Mouse (Mus musculus) heart, postnatal 36 days (tissue): ENCODE measurements at regions not wholly inside any gene's neighbourhood (a gene's known extent, or its start where the extent isn't known, plus 50 kb on each side); places are given as distances from the start of the nearest gene placed in this dataset.

ENCODE experiments used
- DNase-seq, 2 experiments: peaks; one replicate each; pipeline ENCODE4 v3.0.0; 2021 to 2022
- intact Hi-C: fragments of 180-260 bp; cut with DNase I; formaldehyde crosslinking; loops from one replicate; pipeline ENCODE4 v1.15.1; 2025

GRCm38 (mm10) chr5:149338016-149338696 is 73.4 kb upstream of the Medag start:
- intact Hi-C loops, result loop anchor here (5.0 kb wide), 4 partner anchors 66 to 286 kb away; partner anchors contain the start of gene Wdr95
- no peak for DNase-seq

GRCm38 (mm10) chr5:149338697-149339078 is 72.9 kb upstream of the Medag start:
- no peak for DNase-seq
- intact Hi-C loops, result loop anchor here (5.0 kb wide), 4 partner anchors 66 to 286 kb away; partner anchors contain the start of gene Wdr95

- intact Hi-C loops, result no loop called here
- DNase-seq, result no peak
These were observed 71.2 kb upstream of the Medag start for GRCm38 (mm10) chr5:149340361-149340760.

GRCm38 (mm10) chr5:149341461-149341860 is 70.1 kb upstream of the Medag start:
- intact Hi-C loops, result no loop called here
- DNase-seq, result no peak

- intact Hi-C loops, result no loop called here
- DNase-seq, result no peak
These were observed 67.7 kb upstream of the Medag start for GRCm38 (mm10) chr5:149343610-149344527.

- intact Hi-C loops, result no loop called here
These were observed 67.1 kb upstream of the Medag start for GRCm38 (mm10) chr5:149344528-149344855.

GRCm38 (mm10) chr5:149345161-149345560 is 66.4 kb upstream of the Medag start:
- DNase-seq, result no peak
- intact Hi-C loops, result no loop called here

More at GRCm38 (mm10) chr5:149344528-149344855, 67.1 kb upstream of the Medag start:
- DNase-seq, result no peak

- DNase-seq, result no peak
- intact Hi-C loops, result no loop called here
These were observed 61.9 kb upstream of the Medag start for GRCm38 (mm10) chr5:149349685-149350084.

- intact Hi-C loops, result no loop called here
- DNase-seq, result peak; percentile 49 to 63
These were observed 58.4 kb upstream of the Medag start for GRCm38 (mm10) chr5:149353039-149353655.

- DNase-seq, result no peak
- intact Hi-C loops, result no loop called here
These were observed 57.0 kb upstream of the Medag start for GRCm38 (mm10) chr5:149354448-149355115.

GRCm38 (mm10) chr5:149355131-149355530 is 56.4 kb upstream of the Medag start:
- intact Hi-C loops, result no loop called here
- DNase-seq, result no peak

GRCm38 (mm10) chr5:149356970-149357369 is 54.6 kb upstream of the Medag start:
- intact Hi-C loops, result no loop called here
- DNase-seq, result no peak
